30 mouse cellular contexts compared by ENCODE assay signal in genomic region chr14:18016604-18017003, GRCm38 (mm10).
"Had no signal": no experiment of that assay in that cellular context is flagged by ENCODE, and none has a peak within 500 bp of the region (broad histone marks: within the 10 kb centered on the region; RNA-seq: fewer than 3 reads in every experiment).

No protein-coding gene starts in this region.

- DNase-seq: left cerebral cortex, postnatal 4 days; liver; liver, embryonic 13.5 days; liver, postnatal 0 days; lung, adult 18-20 months; lung, adult 2 months; lung, embryonic 14.5 days; lung, postnatal 10 days; lung, postnatal 14 days; lung, postnatal 36 days; lung, postnatal 4 days; midbrain, embryonic 14.5 days had no signal

- H3K4me2 ChIP-seq: limb, embryonic 12.5 days; limb, embryonic 13.5 days; limb, embryonic 15.5 days; liver, embryonic 11.5 days; liver, embryonic 12.5 days; liver, embryonic 13.5 days; liver, embryonic 15.5 days; lung, embryonic 14.5 days; lung, embryonic 15.5 days; midbrain, embryonic 11.5 days; midbrain, embryonic 12.5 days; midbrain, embryonic 13.5 days; midbrain, embryonic 15.5 days; neural tube, embryonic 12.5 days had no signal

- H3K9me3 ChIP-seq: limb, embryonic 10.5 days; limb, embryonic 12.5 days; limb, embryonic 13.5 days; limb, embryonic 15.5 days; liver, embryonic 12.5 days; liver, embryonic 13.5 days; liver, embryonic 15.5 days; lung, embryonic 15.5 days; megakaryocyte, embryonic 14.5 days; midbrain, embryonic 10.5 days; midbrain, embryonic 12.5 days; midbrain, embryonic 13.5 days; midbrain, embryonic 15.5 days; neural tube, embryonic 12.5 days had no signal

- H3K36me3 ChIP-seq: limb, embryonic 10.5 days; limb, embryonic 12.5 days; limb, embryonic 13.5 days; limb, embryonic 15.5 days; liver, embryonic 12.5 days; liver, embryonic 13.5 days; liver, embryonic 15.5 days; lung, embryonic 15.5 days; midbrain, embryonic 10.5 days; midbrain, embryonic 12.5 days; midbrain, embryonic 13.5 days; midbrain, embryonic 15.5 days; neural tube, embryonic 12.5 days had no signal

- H3K4me3 ChIP-seq: limb, embryonic 10.5 days; limb, embryonic 12.5 days; limb, embryonic 13.5 days; limb, embryonic 15.5 days; liver, embryonic 12.5 days; liver, embryonic 13.5 days; liver, embryonic 15.5 days; lung, embryonic 15.5 days; megakaryocyte, embryonic 14.5 days; midbrain, embryonic 10.5 days; midbrain, embryonic 12.5 days; midbrain, embryonic 13.5 days; midbrain, embryonic 15.5 days; myocyte; neural tube, embryonic 12.5 days had no signal

- H3K4me1 ChIP-seq: limb, embryonic 10.5 days; limb, embryonic 12.5 days; limb, embryonic 13.5 days; limb, embryonic 15.5 days; liver, embryonic 12.5 days; liver, embryonic 13.5 days; liver, embryonic 15.5 days; lung, embryonic 15.5 days; midbrain, embryonic 10.5 days; midbrain, embryonic 12.5 days; midbrain, embryonic 13.5 days; midbrain, embryonic 15.5 days; neural tube, embryonic 12.5 days had no signal

- H3K27me3 ChIP-seq: limb, embryonic 12.5 days; limb, embryonic 13.5 days; limb, embryonic 15.5 days; liver, embryonic 12.5 days; liver, embryonic 13.5 days; liver, embryonic 15.5 days; lung, embryonic 15.5 days; midbrain, embryonic 12.5 days; midbrain, embryonic 13.5 days; midbrain, embryonic 15.5 days; neural tube, embryonic 12.5 days had no signal

- H3K27ac ChIP-seq: limb, embryonic 10.5 days; limb, embryonic 12.5 days; limb, embryonic 13.5 days; limb, embryonic 15.5 days; liver, embryonic 12.5 days; liver, embryonic 13.5 days; liver, embryonic 14.5 days; liver, embryonic 15.5 days; lung, embryonic 15.5 days; macrophage; midbrain, embryonic 10.5 days; midbrain, embryonic 12.5 days; midbrain, embryonic 13.5 days; midbrain, embryonic 15.5 days; neural tube, embryonic 12.5 days had no signal

- H3K9ac ChIP-seq: limb, embryonic 12.5 days; limb, embryonic 13.5 days; limb, embryonic 15.5 days; liver, embryonic 12.5 days; liver, embryonic 13.5 days; liver, embryonic 14.5 days; liver, embryonic 15.5 days; liver, postnatal 0 days; lung, embryonic 14.5 days; lung, embryonic 15.5 days; midbrain, embryonic 12.5 days; midbrain, embryonic 13.5 days; midbrain, embryonic 15.5 days; neural tube, embryonic 12.5 days had no signal
